Mouse (Mus musculus) E14TG2a.4 (cell line): ENCODE measurements around the gene Ccdc88c.

ENCODE experiments used
- CTCF ChIP-seq: conservative IDR thresholded peaks from 2 replicates; pipeline ENCODE4 v1.5.1; 2014; ENCODE audit warnings: low read length
- NANOG ChIP-seq: IDR thresholded peaks from 2 replicates; pipeline ENCODE4 v1.6.1; 2014; ENCODE audit warnings: borderline replicate concordance, low read length, mixed read lengths
- POU5F1 ChIP-seq: IDR thresholded peaks from 2 replicates; pipeline ENCODE4 v1.6.1; 2014; ENCODE audit warnings: low read length, borderline replicate concordance

GRCm38 (mm10) chr12:100936737-100937136 lies 92.1 kb downstream of the Ccdc88c start:
- TF ChIP-seq CTCF (no peak), POU5F1 (no peak), NANOG (no peak)
